Mouse (Mus musculus) embryonic facial prominence, embryonic 15.5 days (tissue): ENCODE measurements around the gene Pipox. TPM values are rescaled to one million over a fixed set of nuclear protein-coding genes. Genes with fewer than 3 reads are reported as not detected.

Experiments
- ATAC-seq: fragments of 200-750 bp; cut with Nextera tagmentation; 2 replicates; pipeline ENCODE4 v1.8.0; 2017; ENCODE audit warnings: low read depth, moderate TSS enrichment; ENCODE audit not compliant: insufficient number of reproducible peaks, low FRiP score, low TSS enrichment
- H3K27ac ChIP-seq: fragments of 300-500 bp; sonication (generic); replicated peaks from 2 replicates; pipeline ENCODE4 v1.5.1; 2015; ENCODE audit warnings: mild to moderate bottlenecking, inconsistent platforms
- H3K27me3 ChIP-seq: fragments of 300-500 bp; sonication (generic); 2 replicates; pipeline ENCODE4 v1.6.1; 2015; ENCODE audit warnings: inconsistent platforms
- H3K36me3 ChIP-seq: fragments of 300-500 bp; sonication (generic); 2 replicates; pipeline ENCODE4 v1.6.1; 2015; ENCODE audit warnings: mild to moderate bottlenecking, inconsistent platforms
- H3K4me1 ChIP-seq: fragments of 300-500 bp; sonication (generic); 2 replicates; pipeline ENCODE4 v1.6.1; 2015; ENCODE audit warnings: inconsistent platforms
- H3K4me2 ChIP-seq: fragments of 300-500 bp; sonication (generic); replicated peaks from 2 replicates; pipeline ENCODE4 v1.6.1; 2015; ENCODE audit warnings: mild to moderate bottlenecking, inconsistent platforms
- H3K4me3 ChIP-seq: fragments of 300-500 bp; sonication (generic); replicated peaks from 2 replicates; pipeline ENCODE4 v1.5.1; 2015; ENCODE audit warnings: mild to moderate bottlenecking, inconsistent platforms
- H3K9ac ChIP-seq: fragments of 300-500 bp; sonication (generic); 2 replicates; pipeline ENCODE4 v1.6.1; 2015; ENCODE audit warnings: inconsistent platforms
- H3K9me3 ChIP-seq: fragments of 300-500 bp; sonication (generic); replicated peaks from 2 replicates; pipeline ENCODE4 v1.6.1; 2016; ENCODE audit warnings: inconsistent platforms
- WGBS: fragments of 180-500 bp; shearing (Covaris S2); methylation state at CpG from one replicate; pipeline ENCODE4 v1.1.7; 2015; 5-methylcytosine and 5-hydroxymethylcytosine counted together
- polyA plus RNA-seq: library from polyadenylated mRNA; unstranded; fragments of >200 nt; fragmentation: Nextera tagmentation; extraction: Ambion mirVana; gene quantifications from 2 replicates; pipeline ENCODE4 v1.2.1, GENCODE M21; 2015

Pipox gene
- polyA plus RNA-seq, 1 experiment from 2014 or later, result 1.0 TPM

DNA sequence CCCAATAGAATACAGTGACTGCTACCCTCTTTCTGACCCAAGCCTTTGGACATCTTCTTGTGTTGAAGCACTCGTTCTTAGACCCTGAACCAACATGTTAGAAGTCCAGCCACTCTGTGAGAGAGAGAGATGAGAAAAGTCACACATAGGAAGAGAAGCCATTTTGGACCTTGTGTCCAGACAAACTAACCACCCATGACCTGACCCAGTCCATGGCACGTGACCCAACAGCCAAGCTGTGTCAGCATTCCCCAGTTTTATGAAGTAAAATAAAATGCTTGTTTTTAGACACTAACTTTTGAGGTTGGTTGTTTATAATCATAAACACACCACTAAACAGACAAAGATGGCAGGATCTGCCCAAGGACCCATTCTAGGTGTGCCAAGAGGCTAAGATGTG lies 1.1 kb upstream of the Pipox start:
- Histone ChIP-seq H3K9ac (no peak overlapping the region), H3K4me3 (no peak overlapping the region), H3K36me3 (no peaks in the 10 kb centered on the region), H3K9me3 (no peaks in the 10 kb centered on the region), H3K4me1 (peaks cover 29% of the 10 kb centered on the region), H3K27me3 (peaks cover 37% of the 10 kb centered on the region), H3K4me2 (no peak overlapping the region), H3K27ac (no peak overlapping the region)
- 85% methylated on average over 2 of the region's 2 CpGs for WGBS
- ATAC-seq, result no peak

DNA sequence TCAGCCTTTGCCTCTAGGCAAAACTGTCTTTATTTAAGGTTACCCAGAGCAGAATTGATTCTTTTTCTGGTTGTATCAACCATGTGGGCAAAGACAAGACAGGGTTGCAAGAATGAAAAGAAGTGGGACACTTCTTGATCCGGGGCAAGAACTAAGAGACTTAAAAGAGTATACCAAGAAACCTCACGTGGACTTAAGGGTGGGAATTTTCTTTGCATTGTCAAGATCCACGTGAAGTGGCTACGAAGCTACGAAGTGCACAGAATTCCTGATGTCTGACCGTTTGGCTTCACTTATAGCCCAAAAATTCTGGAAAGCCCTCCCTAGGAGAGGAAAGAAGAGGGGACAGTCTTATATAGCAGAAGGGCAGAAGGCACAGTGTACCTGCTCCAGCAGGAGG lies 613 bp downstream of the Pipox start:
- ATAC-seq, result no peak
- peak overlapping the region; percentile 23; the same call in 1 of the 2 replicates for H3K27ac ChIP-seq
- H3K36me3 ChIP-seq, result no peaks in the 10 kb centered on the region
- 0 out of 2 replicates have a peak overlapping the region, but pooled peaks have one; percentile 1 for H3K4me2 ChIP-seq
- H3K4me3 ChIP-seq, result no peak overlapping the region
- no peaks in the 10 kb centered on the region for H3K9me3 ChIP-seq
- H3K4me1 ChIP-seq, result peaks cover 29% of the 10 kb centered on the region
- peaks cover 37% of the 10 kb centered on the region for H3K27me3 ChIP-seq
- H3K9ac ChIP-seq, result no peak overlapping the region
- 36% methylated on average over 6 of the region's 6 CpGs for WGBS

DNA sequence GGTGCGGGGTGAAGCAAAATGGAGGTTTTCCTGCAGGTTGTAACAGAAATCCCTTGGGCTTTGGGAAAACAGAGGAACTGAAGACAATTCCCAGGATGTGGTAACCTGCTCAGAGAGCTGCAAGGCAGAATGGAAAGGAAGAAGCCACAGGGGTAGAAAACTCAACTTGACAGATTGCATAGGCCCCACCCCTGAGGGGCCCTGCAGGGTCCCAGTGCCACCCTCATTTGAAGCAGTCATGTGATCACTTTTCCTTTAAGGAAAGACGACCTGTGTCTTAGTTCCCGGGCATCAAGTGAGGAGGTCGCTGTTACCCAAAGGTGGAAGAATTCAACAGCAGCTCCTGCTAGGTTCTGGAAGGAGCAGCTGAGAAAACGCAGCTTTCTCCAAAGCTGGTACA lies 1.0 kb downstream of the Pipox start:
- ATAC-seq, result no peak
- H3K36me3 ChIP-seq, result no peaks in the 10 kb centered on the region
- no peaks in the 10 kb centered on the region for H3K9me3 ChIP-seq
- H3K4me2 ChIP-seq, result no peak overlapping the region
- H3K9ac ChIP-seq, result no peak overlapping the region
- 12% methylated on average over 5 of the region's 5 CpGs for WGBS
- no peak overlapping the region for H3K4me3 ChIP-seq
- H3K27ac ChIP-seq, result no peak overlapping the region
- peaks cover 29% of the 10 kb centered on the region for H3K4me1 ChIP-seq
- peaks cover 34% of the 10 kb centered on the region for H3K27me3 ChIP-seq

GRCm38 (mm10) chr11:77890648-77891258 lies 3.1 kb downstream of the Pipox start:
- no peak overlapping the region for H3K9ac ChIP-seq
- no peaks in the 10 kb centered on the region for H3K36me3 ChIP-seq
- 64% methylated on average over 2 of the region's 2 CpGs for WGBS
- H3K4me2 ChIP-seq, result no peak overlapping the region
- H3K4me1 ChIP-seq, result peaks cover 39% of the 10 kb centered on the region
- H3K9me3 ChIP-seq, result no peaks in the 10 kb centered on the region
- H3K27ac ChIP-seq, result no peak overlapping the region
- no peak overlapping the region for H3K4me3 ChIP-seq
- peaks cover 31% of the 10 kb centered on the region for H3K27me3 ChIP-seq
- no peak for ATAC-seq

GRCm38 (mm10) chr11:77889484-77889883 lies 4.4 kb downstream of the Pipox start:
- WGBS, result 23% methylated on average over 1 of the region's 2 CpGs
- peaks cover 51% of the 10 kb centered on the region for H3K4me1 ChIP-seq
- peaks cover 26% of the 10 kb centered on the region for H3K27me3 ChIP-seq
- no peak overlapping the region for H3K4me2 ChIP-seq
- H3K9me3 ChIP-seq, result no peaks in the 10 kb centered on the region
- H3K36me3 ChIP-seq, result no peaks in the 10 kb centered on the region
- no peak overlapping the region for H3K9ac ChIP-seq
- no peak overlapping the region for H3K27ac ChIP-seq
- H3K4me3 ChIP-seq, result no peak overlapping the region
- no peak for ATAC-seq

GRCm38 (mm10) chr11:77888846-77889245 lies 5.0 kb downstream of the Pipox start:
- H3K4me2 ChIP-seq, result no peak overlapping the region
- 83% methylated on average over 5 of the region's 5 CpGs for WGBS
- H3K27ac ChIP-seq, result no peak overlapping the region
- no peak overlapping the region for H3K9ac ChIP-seq
- ATAC-seq, result no peak
- H3K4me3 ChIP-seq, result no peak overlapping the region
- peaks cover 45% of the 10 kb centered on the region for H3K4me1 ChIP-seq
- no peaks in the 10 kb centered on the region for H3K36me3 ChIP-seq
- H3K9me3 ChIP-seq, result no peaks in the 10 kb centered on the region
- peaks cover 29% of the 10 kb centered on the region for H3K27me3 ChIP-seq

- H3K4me1 ChIP-seq, result peaks cover 33% of the 10 kb centered on the region
- 9% methylated on average over 17 of the region's 17 CpGs for WGBS
- H3K9me3 ChIP-seq, result no peaks in the 10 kb centered on the region
- H3K27ac ChIP-seq, result no peak overlapping the region
- peaks cover 36% of the 10 kb centered on the region for H3K27me3 ChIP-seq
- H3K9ac ChIP-seq, result no peak overlapping the region
- H3K36me3 ChIP-seq, result no peaks in the 10 kb centered on the region
- peak overlapping the region; percentile 19; the same call in 1 of the 2 replicates for H3K4me2 ChIP-seq
- no peak; the same call in 1 of the 2 replicates for ATAC-seq
- H3K4me3 ChIP-seq, result no peak overlapping the region
Observed at GRCm38 (mm10) chr11:77887373-77887960, 6.4 kb downstream of the Pipox start.

- H3K9ac ChIP-seq, result no peak overlapping the region
- ATAC-seq, result peak; percentile 73; the same call in 1 of the 2 replicates
- H3K27me3 ChIP-seq, result peaks cover 33% of the 10 kb centered on the region
- H3K4me3 ChIP-seq, result no peak overlapping the region
- no peaks in the 10 kb centered on the region for H3K9me3 ChIP-seq
- H3K36me3 ChIP-seq, result no peaks in the 10 kb centered on the region
- WGBS, result 19% methylated on average over 8 of the region's 8 CpGs
- no peak overlapping the region for H3K4me2 ChIP-seq
- peaks cover 33% of the 10 kb centered on the region for H3K4me1 ChIP-seq
- no peak overlapping the region for H3K27ac ChIP-seq
Observed at GRCm38 (mm10) chr11:77885246-77885575, 8.7 kb downstream of the Pipox start.

GRCm38 (mm10) chr11:77884524-77885245 lies 9.2 kb downstream of the Pipox start:
- peaks cover 32% of the 10 kb centered on the region for H3K27me3 ChIP-seq
- ATAC-seq, result no peak
- H3K9ac ChIP-seq, result no peak overlapping the region
- peaks cover 33% of the 10 kb centered on the region for H3K4me1 ChIP-seq
- H3K4me2 ChIP-seq, result no peak overlapping the region
- no peaks in the 10 kb centered on the region for H3K36me3 ChIP-seq
- H3K9me3 ChIP-seq, result no peaks in the 10 kb centered on the region
- no peak overlapping the region for H3K4me3 ChIP-seq
- no peak overlapping the region for H3K27ac ChIP-seq
- WGBS, result 37% methylated on average over 10 of the region's 10 CpGs

DNA sequence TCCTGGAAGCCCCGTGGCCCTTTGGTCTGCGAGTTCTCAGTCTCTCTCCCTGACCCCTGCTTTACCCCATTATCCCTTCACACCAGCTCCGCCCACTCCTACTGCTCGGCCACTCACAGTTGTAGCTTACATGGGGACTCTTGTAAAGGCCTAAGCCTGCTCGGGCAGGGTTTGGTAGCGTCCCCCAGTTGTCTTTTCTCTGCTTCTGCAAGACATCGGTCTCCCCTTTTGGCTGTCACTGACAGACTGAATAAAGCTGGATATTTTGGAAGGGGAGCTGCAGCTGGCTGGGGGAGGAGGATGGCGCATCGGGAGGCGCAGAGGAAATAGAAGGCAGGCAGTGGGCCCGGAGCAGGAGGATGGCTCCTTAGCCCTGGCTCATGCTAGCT lies 17.1 kb downstream of the Pipox start:
- no peak overlapping the region for H3K9ac ChIP-seq
- no peak overlapping the region for H3K27ac ChIP-seq
- H3K4me2 ChIP-seq, result no peak overlapping the region
- ATAC-seq, result no peak
- peaks cover 25% of the 10 kb centered on the region for H3K4me1 ChIP-seq
- 57% methylated on average over 11 of the region's 11 CpGs for WGBS
- H3K4me3 ChIP-seq, result no peak overlapping the region
- H3K9me3 ChIP-seq, result no peaks in the 10 kb centered on the region
- H3K27me3 ChIP-seq, result no peaks in the 10 kb centered on the region
- H3K36me3 ChIP-seq, result no peaks in the 10 kb centered on the region

DNA sequence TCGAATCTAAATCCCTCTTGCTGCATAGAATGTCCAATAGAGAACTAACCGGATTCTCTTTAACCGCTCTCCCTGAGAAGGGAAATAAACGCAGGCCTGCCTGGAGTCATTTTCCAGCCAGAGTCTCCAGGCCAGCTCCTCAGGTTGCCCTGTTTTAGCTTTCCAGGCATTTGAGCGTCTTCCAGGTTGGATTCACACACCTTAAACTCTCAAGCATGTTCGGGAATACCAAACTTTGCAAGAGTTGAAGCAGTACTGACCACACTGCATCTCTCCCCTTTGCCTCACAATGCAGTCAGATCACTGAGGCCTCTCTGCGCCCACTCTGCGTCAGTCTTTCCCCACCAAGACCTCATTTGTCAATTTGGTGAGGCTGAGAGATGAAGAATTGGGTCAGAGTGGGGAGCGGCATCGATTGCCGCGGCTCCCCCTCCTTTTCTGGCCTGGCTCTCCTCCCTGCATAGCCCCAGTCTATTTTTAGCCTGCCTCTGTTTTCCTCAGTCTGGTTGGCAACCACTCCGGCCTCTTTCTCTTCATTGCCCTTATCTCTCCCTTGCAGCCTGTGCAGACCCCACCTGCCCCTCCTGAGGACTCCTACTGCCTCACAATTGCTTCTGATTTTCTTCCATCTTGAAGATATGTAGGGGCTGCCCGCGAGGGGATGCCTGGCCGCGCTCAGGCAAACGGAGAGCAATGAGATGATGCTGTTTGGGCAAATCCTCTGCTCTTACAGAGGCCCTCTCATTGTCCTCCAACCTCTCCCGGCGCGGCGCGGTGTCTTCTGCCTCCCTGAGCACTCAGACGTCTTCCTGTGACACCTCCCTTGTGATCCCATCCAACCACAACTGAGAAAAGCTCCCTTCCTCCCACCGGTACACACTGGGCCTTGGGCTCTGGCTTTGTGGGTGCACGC lies 17.8 kb downstream of the Pipox start:
- no peak overlapping the region for H3K4me2 ChIP-seq
- no peaks in the 10 kb centered on the region for H3K27me3 ChIP-seq
- H3K9ac ChIP-seq, result no peak overlapping the region
- no peak for ATAC-seq
- WGBS, result 57% methylated on average over 26 of the region's 26 CpGs
- H3K4me3 ChIP-seq, result no peak overlapping the region
- no peaks in the 10 kb centered on the region for H3K9me3 ChIP-seq
- H3K27ac ChIP-seq, result no peak overlapping the region
- no peaks in the 10 kb centered on the region for H3K36me3 ChIP-seq
- H3K4me1 ChIP-seq, result peaks cover 25% of the 10 kb centered on the region
